Mouse (Mus musculus) hindbrain, embryonic 15.5 days (tissue): ENCODE measurements at regions not wholly inside any gene's neighbourhood (a gene's known extent, or its start where the extent isn't known, plus 50 kb on each side); places are given as distances from the start of the nearest gene placed in this dataset.

ENCODE experiments used
- ATAC-seq: fragments of 200-750 bp; cut with Nextera tagmentation; 2 replicates; pipeline ENCODE4 v1.8.0; 2017; ENCODE audit warnings: low read depth, moderate number of reproducible peaks, moderate TSS enrichment; ENCODE audit not compliant: low FRiP score
- H3K27ac ChIP-seq: fragments of 300-500 bp; sonication (generic); replicated peaks from 2 replicates; pipeline ENCODE4 v1.5.1; 2015; ENCODE audit warnings: mild to moderate bottlenecking, inconsistent platforms
- H3K27me3 ChIP-seq: fragments of 300-500 bp; sonication (generic); 2 replicates; pipeline ENCODE4 v1.6.1; 2015; ENCODE audit warnings: control low read depth, inconsistent platforms
- H3K36me3 ChIP-seq: fragments of 300-500 bp; sonication (generic); 2 replicates; pipeline ENCODE4 v1.6.1; 2015; ENCODE audit warnings: control low read depth, inconsistent platforms
- H3K4me1 ChIP-seq: fragments of 300-500 bp; sonication (generic); replicated peaks from 2 replicates; pipeline ENCODE4 v1.6.1; 2015; ENCODE audit warnings: control low read depth, inconsistent platforms
- H3K4me2 ChIP-seq: fragments of 300-500 bp; sonication (generic); 2 replicates; pipeline ENCODE4 v1.6.1; 2015; ENCODE audit warnings: moderate library complexity, mild to moderate bottlenecking, inconsistent platforms
- H3K4me3 ChIP-seq: fragments of 300-500 bp; sonication (generic); 2 replicates; pipeline ENCODE4 v1.5.1; 2015; ENCODE audit warnings: mild to moderate bottlenecking, inconsistent platforms
- H3K9ac ChIP-seq: fragments of 300-500 bp; sonication (generic); 2 replicates; pipeline ENCODE4 v1.6.1; 2015; ENCODE audit warnings: inconsistent platforms
- H3K9me3 ChIP-seq: fragments of 300-500 bp; sonication (generic); 2 replicates; pipeline ENCODE4 v1.6.1; 2016; ENCODE audit warnings: control low read depth, inconsistent platforms
- WGBS: fragments of 180-500 bp; shearing (Covaris S2); methylation state at CpG from one replicate; pipeline ENCODE4 v1.1.7; 2015; 5-methylcytosine and 5-hydroxymethylcytosine counted together

GRCm38 (mm10) chr4:40031361-40031760 lies 111.5 kb upstream of the Aco1 start:
- no peaks in the 10 kb centered on the region for H3K27me3 ChIP-seq
- no peaks in the 10 kb centered on the region for H3K4me1 ChIP-seq
- ATAC-seq = no peak
- 93% methylated on average over 1 of the region's 1 CpGs for WGBS
- no peaks in the 10 kb centered on the region for H3K36me3 ChIP-seq
- H3K9ac ChIP-seq = no peak overlapping the region
- H3K27ac ChIP-seq = no peak overlapping the region
- H3K9me3 ChIP-seq = no peaks in the 10 kb centered on the region
- no peak overlapping the region for H3K4me3 ChIP-seq
- no peak overlapping the region for H3K4me2 ChIP-seq

- 90% methylated on average over 10 of the region's 10 CpGs for WGBS
- no peak overlapping the region for H3K4me3 ChIP-seq
- no peaks in the 10 kb centered on the region for H3K9me3 ChIP-seq
- peak; percentile 30; the same call in 1 of the 2 replicates for ATAC-seq
- no peaks in the 10 kb centered on the region for H3K36me3 ChIP-seq
- H3K4me2 ChIP-seq = no peak overlapping the region
- H3K27ac ChIP-seq = no peak overlapping the region
- peaks cover 21% of the 10 kb centered on the region; the same call in 1 of the 2 replicates for H3K4me1 ChIP-seq
- H3K27me3 ChIP-seq = no peaks in the 10 kb centered on the region
- no peak overlapping the region for H3K9ac ChIP-seq
Observed at GRCm38 (mm10) chr4:40047846-40048245, 95.0 kb upstream of the Aco1 start.

DNA sequence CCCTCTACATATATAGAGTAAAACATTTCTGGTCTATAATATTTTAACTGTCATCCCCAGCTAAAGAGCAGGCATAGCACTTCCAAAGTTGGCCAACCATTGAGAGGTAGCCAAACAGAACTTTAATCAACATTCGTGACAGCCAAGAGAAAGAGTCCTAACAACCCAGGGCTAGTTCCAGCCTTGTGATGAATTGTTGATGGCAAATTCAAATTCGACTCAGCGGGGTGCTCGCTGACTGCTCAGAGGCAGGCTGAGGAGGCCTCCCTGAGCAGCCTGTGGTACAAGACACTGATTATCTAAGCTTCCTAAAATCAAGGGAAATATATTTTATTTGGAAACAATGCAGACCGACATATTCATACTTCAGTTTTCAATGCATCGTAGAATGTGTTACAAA lies 93.8 kb upstream of the Aco1 start:
- H3K4me3 ChIP-seq = no peak overlapping the region
- no peak overlapping the region for H3K4me2 ChIP-seq
- 0 out of 2 replicates have a peak overlapping the region, but pooled peaks have one; percentile 1 for H3K27ac ChIP-seq
- H3K9ac ChIP-seq = no peak overlapping the region
- H3K36me3 ChIP-seq = no peaks in the 10 kb centered on the region
- H3K4me1 ChIP-seq = peaks cover 21% of the 10 kb centered on the region; the same call in 1 of the 2 replicates
- WGBS = 51% methylated on average over 6 of the region's 6 CpGs
- ATAC-seq = no peak
- H3K27me3 ChIP-seq = no peaks in the 10 kb centered on the region
- no peaks in the 10 kb centered on the region for H3K9me3 ChIP-seq

DNA sequence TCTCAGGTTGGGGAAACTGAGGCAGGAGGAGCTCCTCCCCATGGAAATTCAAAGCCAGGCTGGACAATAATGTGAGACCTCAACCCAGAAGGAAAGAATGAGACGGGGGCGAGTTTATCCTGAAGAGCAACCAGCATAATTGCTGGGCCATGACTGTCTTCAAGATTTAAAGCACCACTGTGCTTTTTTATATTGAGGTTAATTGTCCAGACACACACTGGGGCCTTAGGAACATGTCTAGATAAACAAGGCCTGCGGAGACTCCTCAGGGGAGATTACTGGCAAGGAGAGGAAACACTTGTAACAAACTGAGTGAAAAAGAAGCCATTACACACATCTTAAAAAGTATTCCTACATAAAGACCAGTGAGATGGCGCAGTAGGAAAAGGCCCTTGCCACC lies 91.0 kb upstream of the Aco1 start:
- no peak overlapping the region for H3K9ac ChIP-seq
- H3K4me3 ChIP-seq = no peak overlapping the region
- 64% methylated on average over 4 of the region's 4 CpGs for WGBS

GRCm38 (mm10) chr4:40053391-40053790 lies 89.5 kb upstream of the Aco1 start:
- no peak overlapping the region for H3K27ac ChIP-seq
- whole genome bisulfite sequencing = 85% methylated on average over 2 of the region's 2 CpGs
- ATAC-seq = no peak

More for the DNA sequence above, 91.0 kb upstream of the Aco1 start:
- Histone ChIP-seq H3K9me3 (no peaks in the 10 kb centered on the region), H3K4me1 (peaks cover 21% of the 10 kb centered on the region; the same call in 1 of the 2 replicates), H3K27me3 (no peaks in the 10 kb centered on the region), H3K36me3 (no peaks in the 10 kb centered on the region), H3K27ac (no peak overlapping the region), H3K4me2 (no peak overlapping the region)
- ATAC-seq = no peak

GRCm38 (mm10) chr4:40063751-40064456 lies 79.0 kb upstream of the Aco1 start:
- Histone ChIP-seq H3K9ac (no peak overlapping the region), H3K27me3 (no peaks in the 10 kb centered on the region), H3K4me2 (no peak overlapping the region), H3K9me3 (no peaks in the 10 kb centered on the region), H3K4me1 (no peaks in the 10 kb centered on the region; the same call in 1 of the 2 replicates), H3K4me3 (no peak overlapping the region), H3K36me3 (no peaks in the 10 kb centered on the region), H3K27ac (0 out of 2 replicates have a peak overlapping the region, but pooled peaks have one; percentile 42)
- 64% methylated on average over 3 of the region's 3 CpGs for WGBS
- peak; percentile 34; the same call in 1 of the 2 replicates for ATAC-seq

More at GRCm38 (mm10) chr4:40053391-40053790, 89.5 kb upstream of the Aco1 start:
- H3K4me1 ChIP-seq = peaks cover 21% of the 10 kb centered on the region; the same call in 1 of the 2 replicates
- H3K27me3 ChIP-seq = no peaks in the 10 kb centered on the region
- no peak overlapping the region for H3K4me3 ChIP-seq
- no peaks in the 10 kb centered on the region for H3K36me3 ChIP-seq
- no peak overlapping the region for H3K4me2 ChIP-seq
- H3K9me3 ChIP-seq = no peaks in the 10 kb centered on the region
- no peak overlapping the region for H3K9ac ChIP-seq

DNA sequence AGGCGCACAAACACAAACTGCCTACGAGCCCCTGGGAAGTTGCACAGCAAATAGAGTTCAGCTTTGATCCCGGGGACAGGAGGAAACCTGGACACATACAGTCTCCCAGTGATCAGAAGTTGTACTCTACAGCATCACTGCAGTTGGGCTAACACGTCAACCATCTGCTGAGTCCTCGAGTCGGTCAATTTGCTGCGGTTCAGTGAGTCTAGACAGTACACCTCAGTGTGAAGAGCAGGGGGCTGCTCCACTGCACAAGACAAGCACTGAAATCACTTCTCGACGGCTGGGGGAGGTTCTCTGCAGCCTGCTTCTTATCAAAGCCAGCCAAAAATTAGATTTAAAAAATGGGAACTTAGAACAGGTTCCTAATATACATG lies 78.4 kb upstream of the Aco1 start:
- Histone ChIP-seq H3K4me2 (no peak overlapping the region), H3K36me3 (no peaks in the 10 kb centered on the region), H3K4me3 (no peak overlapping the region), H3K4me1 (no peaks in the 10 kb centered on the region; the same call in 1 of the 2 replicates), H3K9me3 (no peaks in the 10 kb centered on the region), H3K27me3 (no peaks in the 10 kb centered on the region), H3K27ac (0 out of 2 replicates have a peak overlapping the region, but pooled peaks have one; percentile 42), H3K9ac (no peak overlapping the region)
- 44% methylated on average over 9 of the region's 9 CpGs for WGBS
- ATAC-seq = peak; percentile 91

DNA sequence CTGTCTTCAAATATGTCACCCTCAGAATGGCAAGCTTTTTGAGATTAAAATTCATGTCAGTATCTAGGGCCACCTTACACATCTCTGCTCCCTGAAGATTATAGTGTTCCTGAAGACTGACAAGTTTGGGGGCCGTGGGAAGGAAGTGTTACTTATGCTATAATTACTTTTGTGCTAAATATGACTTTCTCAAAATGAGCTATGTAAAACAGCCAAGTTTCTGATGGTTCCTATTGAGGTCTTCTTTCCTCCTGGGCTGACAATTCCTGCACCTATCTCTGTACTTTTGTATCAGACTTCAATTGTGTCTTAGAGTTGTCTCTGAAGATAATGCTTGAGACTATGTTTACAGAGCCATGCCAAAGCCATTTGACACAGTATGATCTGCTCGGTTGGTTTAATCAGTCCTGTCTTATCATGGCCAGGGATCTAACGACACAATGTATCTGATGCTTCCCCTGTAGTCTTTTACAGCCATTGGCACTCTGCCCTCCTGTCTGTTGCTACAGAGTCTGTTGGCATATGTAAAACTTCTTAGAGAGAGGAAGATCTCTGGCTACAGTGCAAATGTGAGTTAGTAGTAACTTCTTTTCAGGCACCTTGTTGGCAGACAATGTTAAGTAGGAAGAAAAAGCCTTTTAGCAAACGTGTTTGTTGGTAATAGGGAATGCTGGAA lies 71.8 kb upstream of the Aco1 start:
- no peak overlapping the region for H3K9ac ChIP-seq
- 59% methylated on average over 4 of the region's 4 CpGs for WGBS
- no peaks in the 10 kb centered on the region; the same call in 1 of the 2 replicates for H3K4me1 ChIP-seq
- no peak for ATAC-seq
- no peaks in the 10 kb centered on the region for H3K27me3 ChIP-seq
- no peaks in the 10 kb centered on the region for H3K9me3 ChIP-seq
- no peak overlapping the region for H3K4me2 ChIP-seq
- no peak overlapping the region for H3K27ac ChIP-seq
- H3K36me3 ChIP-seq = no peaks in the 10 kb centered on the region
- H3K4me3 ChIP-seq = no peak overlapping the region

- 77% methylated on average over 3 of the region's 3 CpGs for WGBS
- ATAC-seq = no peak
- no peaks in the 10 kb centered on the region for H3K4me1 ChIP-seq
Observed at GRCm38 (mm10) chr4:40081035-40081434, 61.8 kb upstream of the Aco1 start.

GRCm38 (mm10) chr4:40090295-40090694 lies 52.6 kb upstream of the Aco1 start:
- Histone ChIP-seq H3K4me2 (no peak overlapping the region), H3K36me3 (no peaks in the 10 kb centered on the region), H3K27ac (no peak overlapping the region), H3K4me3 (no peak overlapping the region), H3K9me3 (no peaks in the 10 kb centered on the region), H3K27me3 (no peaks in the 10 kb centered on the region), H3K9ac (no peak overlapping the region), H3K4me1 (no peaks in the 10 kb centered on the region)
- no peak for ATAC-seq
- 77% methylated on average over 5 of the region's 5 CpGs for WGBS

More at GRCm38 (mm10) chr4:40081035-40081434, 61.8 kb upstream of the Aco1 start:
- H3K4me3 ChIP-seq = no peak overlapping the region
- H3K36me3 ChIP-seq = no peaks in the 10 kb centered on the region
- H3K9me3 ChIP-seq = no peaks in the 10 kb centered on the region
- H3K4me2 ChIP-seq = no peak overlapping the region
- H3K9ac ChIP-seq = no peak overlapping the region
- H3K27ac ChIP-seq = no peak overlapping the region
- no peaks in the 10 kb centered on the region for H3K27me3 ChIP-seq
